Mouse (Mus musculus): ENCODE data around the gene Tmem11.

DNA sequence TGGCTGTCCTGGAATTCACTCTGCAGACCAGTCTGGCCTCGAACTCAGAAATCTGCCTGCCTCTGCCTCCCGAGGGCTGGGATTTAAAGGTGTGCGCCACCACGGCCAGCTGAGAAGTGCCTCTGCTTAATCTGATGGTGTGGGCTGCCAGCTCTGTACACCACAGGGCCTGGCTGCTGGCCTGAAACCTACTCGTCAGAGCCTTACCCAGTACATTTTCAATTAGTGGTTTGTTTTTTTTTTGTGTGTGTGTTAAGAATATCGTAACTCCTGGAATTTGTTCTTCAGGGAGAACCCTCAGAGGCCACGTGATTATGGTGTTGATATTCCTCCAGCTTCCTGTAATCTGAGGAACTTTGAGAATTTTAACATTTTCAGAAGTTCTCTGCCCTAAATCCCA is 22.9 kb upstream of the Tmem11 start:
- TF ChIP-seq CTCF (IDR thresholded peaks at IDR 0.05): no peak
- TF ChIP-seq EP300 (IDR thresholded peaks at IDR 0.05): no peak

All from lung, postnatal 0 days (tissue).